Mouse (Mus musculus) heart, embryonic 16.5 days (tissue): Measurements from ENCODE around the gene Slc16a11. TPM values are rescaled to one million over a fixed set of nuclear protein-coding genes. Genes with fewer than 3 reads are reported as not detected.

Source experiments
- ATAC-seq: fragments of 200-750 bp; cut with Nextera tagmentation; replicated peaks from 2 replicates; pipeline ENCODE4 v1.8.0; 2017; ENCODE audit warnings: moderate number of reproducible peaks; ENCODE audit not compliant: insufficient read depth, low FRiP score; ENCODE audit errors: extremely low read depth
- H3K27ac ChIP-seq: fragments of 300-500 bp; sonication (generic); 2 replicates; pipeline ENCODE4 v1.5.1; 2014; ENCODE audit warnings: mild to moderate bottlenecking, low read length, control low read depth, moderate library complexity
- H3K27me3 ChIP-seq: fragments of 300-500 bp; sonication (generic); 2 replicates; pipeline ENCODE4 v1.6.1; 2014; ENCODE audit warnings: low read length, mixed read lengths; ENCODE audit not compliant: control insufficient read depth, insufficient read depth
- H3K36me3 ChIP-seq: fragments of 300-500 bp; sonication (generic); 2 replicates; pipeline ENCODE4 v1.6.1; 2014; ENCODE audit not compliant: control insufficient read depth, insufficient read depth
- H3K4me1 ChIP-seq: fragments of 300-500 bp; sonication (generic); 2 replicates; pipeline ENCODE4 v1.6.1; 2014; ENCODE audit warnings: low read length, mixed read lengths; ENCODE audit not compliant: control insufficient read depth, insufficient read depth
- H3K4me2 ChIP-seq: fragments of 300-500 bp; sonication (generic); 2 replicates; pipeline ENCODE4 v1.6.1; 2014; ENCODE audit warnings: low read depth, mild to moderate bottlenecking, control low read depth, low read length
- H3K4me3 ChIP-seq: fragments of 300-500 bp; sonication (generic); 2 replicates; pipeline ENCODE4 v1.5.1; 2014; ENCODE audit warnings: mild to moderate bottlenecking, control low read depth, low read length
- H3K9ac ChIP-seq: fragments of 300-500 bp; sonication (generic); 2 replicates; pipeline ENCODE4 v1.6.1; 2014; ENCODE audit warnings: low read length, control low read depth
- H3K9me3 ChIP-seq: fragments of 300-500 bp; sonication (generic); replicated peaks from 2 replicates; pipeline ENCODE4 v1.6.1; 2016; ENCODE audit warnings: low read length; ENCODE audit not compliant: control insufficient read depth
- WGBS: fragments of 180-500 bp; shearing (Covaris S2); extraction: QIAGEN DNeasy Blood & Tissue Kit; methylation state at CpG from one replicate; pipeline ENCODE4 v1.1.7; 2014; 5-methylcytosine and 5-hydroxymethylcytosine counted together
- polyA plus RNA-seq: library from polyadenylated mRNA; unstranded; fragments of >200 nt; fragmentation: Nextera tagmentation; extraction: Ambion mirVana; gene quantifications from 2 replicates; pipeline ENCODE4 v1.2.1, GENCODE M21; 2015

Slc16a11 gene
- polyA plus RNA-seq, 1 experiment from 2014 or later, result 0.33 TPM

GRCm38 (mm10) chr11:70193354-70194285 is 18.9 kb upstream of the Slc16a11 start:
- H3K27me3 ChIP-seq, result no peaks in the 10 kb centered on the region
- H3K4me2 ChIP-seq, result no peak overlapping the region
- no peaks in the 10 kb centered on the region for H3K4me1 ChIP-seq
- ATAC-seq, result no peak
- H3K27ac ChIP-seq, result no peak overlapping the region
- 47% methylated on average over 11 of the region's 11 CpGs for WGBS
- H3K9me3 ChIP-seq, result no peaks in the 10 kb centered on the region; the same call in 1 of the 2 replicates
- no peak overlapping the region for H3K9ac ChIP-seq
- H3K4me3 ChIP-seq, result no peak overlapping the region
- no peaks in the 10 kb centered on the region for H3K36me3 ChIP-seq

GRCm38 (mm10) chr11:70198332-70198731 is 14.2 kb upstream of the Slc16a11 start:
- H3K27ac ChIP-seq, result no peak overlapping the region
- no peaks in the 10 kb centered on the region for H3K27me3 ChIP-seq
- H3K36me3 ChIP-seq, result no peaks in the 10 kb centered on the region
- H3K4me1 ChIP-seq, result no peaks in the 10 kb centered on the region
- H3K4me3 ChIP-seq, result no peak overlapping the region
- ATAC-seq, result no peak
- no peaks in the 10 kb centered on the region; the same call in 1 of the 2 replicates for H3K9me3 ChIP-seq
- no peak overlapping the region for H3K4me2 ChIP-seq
- 74% methylated on average over 3 of the region's 3 CpGs for WGBS
- no peak overlapping the region for H3K9ac ChIP-seq

- Histone ChIP-seq H3K27me3 (no peaks in the 10 kb centered on the region), H3K4me3 (no peak overlapping the region), H3K9me3 (no peaks in the 10 kb centered on the region; the same call in 1 of the 2 replicates), H3K4me1 (no peaks in the 10 kb centered on the region), H3K4me2 (no peak overlapping the region), H3K9ac (no peak overlapping the region), H3K36me3 (no peaks in the 10 kb centered on the region), H3K27ac (no peak overlapping the region)
- ATAC-seq, result no peak
- 74% methylated on average over 8 of the region's 8 CpGs for WGBS
These were observed 13.4 kb upstream of the Slc16a11 start for GRCm38 (mm10) chr11:70199107-70199506.

- no peak for ATAC-seq
- no peaks in the 10 kb centered on the region for H3K4me1 ChIP-seq
- H3K9me3 ChIP-seq, result no peaks in the 10 kb centered on the region; the same call in 1 of the 2 replicates
- no peak overlapping the region for H3K9ac ChIP-seq
- WGBS, result 85% methylated on average over 5 of the region's 5 CpGs
- H3K4me2 ChIP-seq, result no peak overlapping the region
- H3K4me3 ChIP-seq, result no peak overlapping the region
- H3K36me3 ChIP-seq, result no peaks in the 10 kb centered on the region
- H3K27me3 ChIP-seq, result no peaks in the 10 kb centered on the region
- no peak overlapping the region for H3K27ac ChIP-seq
These were observed 12.4 kb upstream of the Slc16a11 start for GRCm38 (mm10) chr11:70200036-70200608.

GRCm38 (mm10) chr11:70201691-70202090 is 10.9 kb upstream of the Slc16a11 start:
- H3K9ac ChIP-seq, result no peak overlapping the region
- H3K27ac ChIP-seq, result no peak overlapping the region
- no peak overlapping the region for H3K4me3 ChIP-seq
- H3K9me3 ChIP-seq, result no peaks in the 10 kb centered on the region
- ATAC-seq, result no peak
- no peaks in the 10 kb centered on the region for H3K27me3 ChIP-seq
- H3K36me3 ChIP-seq, result no peaks in the 10 kb centered on the region
- no peak overlapping the region for H3K4me2 ChIP-seq
- no peaks in the 10 kb centered on the region for H3K4me1 ChIP-seq
- WGBS, result 37% methylated on average over 5 of the region's 5 CpGs

- Histone ChIP-seq H3K4me3 (no peak overlapping the region), H3K27me3 (peaks cover 2% of the 10 kb centered on the region; the same call in 1 of the 2 replicates), H3K36me3 (no peaks in the 10 kb centered on the region), H3K9me3 (no peaks in the 10 kb centered on the region), H3K4me1 (no peaks in the 10 kb centered on the region), H3K9ac (no peak overlapping the region), H3K4me2 (no peak overlapping the region), H3K27ac (no peak overlapping the region)
- WGBS, result 45% methylated on average over 2 of the region's 2 CpGs
- ATAC-seq, result no peak
These were observed 5.8 kb upstream of the Slc16a11 start for GRCm38 (mm10) chr11:70206801-70207200.

GRCm38 (mm10) chr11:70207283-70207682 is 5.3 kb upstream of the Slc16a11 start:
- Histone ChIP-seq H3K4me1 (no peaks in the 10 kb centered on the region), H3K9me3 (no peaks in the 10 kb centered on the region), H3K4me3 (no peak overlapping the region), H3K27ac (no peak overlapping the region), H3K4me2 (no peak overlapping the region), H3K27me3 (peaks cover 5% of the 10 kb centered on the region), H3K36me3 (no peaks in the 10 kb centered on the region), H3K9ac (no peak overlapping the region)
- ATAC-seq, result no peak
- WGBS, result 55% methylated on average over 7 of the region's 7 CpGs

- Histone ChIP-seq H3K27me3 (peaks cover 18% of the 10 kb centered on the region), H3K36me3 (no peaks in the 10 kb centered on the region), H3K4me3 (no peak overlapping the region), H3K9me3 (no peaks in the 10 kb centered on the region), H3K27ac (no peak overlapping the region), H3K9ac (no peak overlapping the region), H3K4me2 (no peak overlapping the region), H3K4me1 (peaks cover 3% of the 10 kb centered on the region)
- no peak for ATAC-seq
- 56% methylated on average over 5 of the region's 5 CpGs for WGBS
These were observed 3.7 kb upstream of the Slc16a11 start for GRCm38 (mm10) chr11:70208778-70209388.

GRCm38 (mm10) chr11:70210681-70211080 is 1.9 kb upstream of the Slc16a11 start:
- 74% methylated on average over 2 of the region's 2 CpGs for WGBS
- H3K27ac ChIP-seq, result no peak overlapping the region
- no peaks in the 10 kb centered on the region for H3K9me3 ChIP-seq
- no peaks in the 10 kb centered on the region for H3K36me3 ChIP-seq
- H3K9ac ChIP-seq, result no peak overlapping the region
- peaks cover 35% of the 10 kb centered on the region for H3K27me3 ChIP-seq
- no peak for ATAC-seq
- no peak overlapping the region for H3K4me3 ChIP-seq
- H3K4me1 ChIP-seq, result peaks cover 13% of the 10 kb centered on the region
- no peak overlapping the region for H3K4me2 ChIP-seq
